Mouse (Mus musculus) CD8-positive naive resting alpha-beta T cell, adult 57 days (primary cell): ENCODE data around the gene Trp53inp2. TPM values are rescaled to one million over a fixed set of nuclear protein-coding genes. Genes with fewer than 3 reads are reported as not detected.

Experiments
- total RNA-seq: library from RNA; stranded (reverse); gene quantifications from one replicate; pipeline ENCODE4 v1.2.4, GENCODE M21; 2023

Gene Trp53inp2
- total RNA-seq, result 97.5 TPM

GRCm38 (mm10) chr2:155380261-155381059, at the start of gene Trp53inp2:
Gene Trp53inp2 (plus strand): TSS chr2:155381059.

GRCm38 (mm10) chr2:155356971-155357591, 23.8 kb upstream of the Trp53inp2 start, which contains the start of gene Pigu:
Gene Pigu (minus strand): TSS chr2:155357430.

Other genes starting within 250 kb of the Trp53inp2 start
- 75.7 TPM for gene Itch, start 247.6 kb upstream of the Trp53inp2 start, total RNA-seq
- 82.1 TPM for gene Dynlrb1, start 144.5 kb upstream of the Trp53inp2 start, total RNA-seq
- 26.5 TPM for gene Map1lc3a, start 104.8 kb upstream of the Trp53inp2 start, total RNA-seq
- gene Pigu, start 23.6 kb upstream of the Trp53inp2 start, total RNA-seq, result 22.7 TPM
- gene Ncoa6, start 92.8 kb downstream of the Trp53inp2 start, total RNA-seq, result 65.7 TPM
- gene Acss2, start 136.9 kb downstream of the Trp53inp2 start, total RNA-seq, result 63.9 TPM
- 1.3 TPM for gene Ggt7, start 137.2 kb downstream of the Trp53inp2 start, total RNA-seq
- 14.9 TPM for gene Gss, start 211.8 kb downstream of the Trp53inp2 start, total RNA-seq
- not detected for gene Myh7b, start 230.2 kb downstream of the Trp53inp2 start, total RNA-seq